Comparison of ENCODE assay signal across 25 mouse cellular contexts in the genomic region with DNA sequence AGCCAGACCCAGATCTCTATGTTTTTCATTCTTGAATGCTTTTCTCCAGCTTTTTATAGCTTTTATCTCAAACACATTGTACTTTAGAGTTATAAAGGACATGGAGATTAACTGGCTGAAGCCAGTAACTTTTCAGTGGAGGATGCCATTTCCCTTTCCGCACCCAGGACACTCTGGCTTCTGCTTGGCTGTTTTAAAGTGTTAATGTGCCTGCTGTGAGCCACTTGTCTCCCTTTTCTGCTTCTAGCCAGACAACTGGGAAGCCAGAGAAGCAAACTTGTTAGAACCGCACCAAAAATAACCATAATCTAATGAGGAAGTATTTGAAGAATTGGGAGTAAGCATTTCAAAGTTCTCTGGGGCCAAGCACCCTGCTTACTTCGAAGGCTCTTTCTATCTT. TPM values are rescaled to one million over a fixed set of nuclear protein-coding genes. Genes with fewer than 3 reads are reported as not detected.
DNase-seq lines count a peak whose midpoint lies in the region; ATAC-seq and TF ChIP-seq lines count a peak whose summit lies in the region.
"Had no signal": no experiment of that assay in that cellular context is flagged by ENCODE, and none has a peak within 500 bp of the region (broad histone marks: within the 10 kb centered on the region; RNA-seq: fewer than 3 reads in every experiment).

No protein-coding gene starts in this region.

- peak; percentile 47; the same call in 1 of the 2 replicates for ATAC-seq in frontal cortex, adult (ENCODE audit: low TSS enrichment)
- 0 out of 2 replicates have a peak, but pooled peaks have one; percentile 26 for ATAC-seq in megakaryocyte progenitor cell, adult 5-6 weeks (replicated peaks; ENCODE audit: poor library complexity)
- ATAC-seq: CD4-positive, CD25-positive, alpha-beta regulatory T cell, adult 4 months; forebrain, embryonic 15.5 days had no signal

- H3K27ac ChIP-seq in layer of hippocampus, adult 2 months: no peak overlapping the region
- H3K27ac ChIP-seq: embryonic facial prominence, embryonic 15.5 days; forebrain, embryonic 10.5 days; forebrain, embryonic 15.5 days; heart, embryonic 10.5 days; heart, embryonic 15.5 days; hindbrain, embryonic 10.5 days; hindbrain, embryonic 14.5 days had no signal

- no peak for DNase-seq in frontal cortex, adult 2 months (ENCODE audit: extremely low spot score in 1 of 2, low spot score in 1 of 2)
- DNase-seq in ES-CJ7 (ENCODE audit: low read depth, low spot score) (peak; percentile 72), ZHBTc4 (ENCODE audit: low read depth, low spot score) (peak; percentile 89)
- DNase-seq in layer of hippocampus, adult 2 months (ENCODE audit: low spot score in 2 of 2): no peak
- no peak for DNase-seq in yolk sac, embryonic 10.5 days (ENCODE audit: low spot score)
- DNase-seq: adrenal gland, postnatal 10 days; B cell, adult 2 months; cerebellum, adult 11 months; cerebellum, adult 8-10 months; cerebellum, postnatal 14 days; embryo, embryonic 11 days; gastrocnemius, postnatal 14 days; heart, postnatal 14 days had no signal

- no peak for TF ChIP-seq CTCF in layer of hippocampus, adult 2 months (conservative IDR thresholded peaks at IDR 0.05)

- H3K4me3 ChIP-seq in layer of hippocampus, adult 2 months: no peak overlapping the region
- H3K4me3 ChIP-seq: embryonic facial prominence, embryonic 15.5 days; erythroblast, embryonic 14.5 days; forebrain, embryonic 10.5 days; forebrain, embryonic 15.5 days; heart, embryonic 10.5 days; heart, embryonic 15.5 days; hindbrain, embryonic 10.5 days had no signal

RNA-seq across cellular contexts. Expression of gene Htr7, which starts 42.5 kb away (rescaled TPM):
- polyA plus RNA-seq in frontal cortex, adult 2 months (2012; rRNA removed): 6.0 and 6.7 TPM in 2 replicates
- total RNA-seq in megakaryocyte progenitor cell, adult 5-6 weeks (2015): 0.12 TPM in 1 of 2 replicates, not detected in the other
- not detected in 2 replicates for total RNA-seq in megakaryocyte progenitor cell, adult 5-6 weeks (2017)
- 1 to 10 TPM; 8.5 to 9.0 TPM for total RNA-seq in layer of hippocampus, adult 2 months (2021)
- total RNA-seq: common myeloid progenitor, adult 5-6 weeks had no signal
- polyA plus RNA-seq: CD4-positive, CD25-positive, alpha-beta regulatory T cell, adult 4 months; erythroblast, embryonic 14.5 days; heart, embryonic 10.5 days had no signal

Comparison
In these comparisons a context has a peak if more than half of its experiments do, and no peak if none do; other contexts are left out.
1. DNase-seq: peak in ES-CJ7 (single experiment) and ZHBTc4 (single experiment); none in frontal cortex, adult 2 months (0 of 2), layer of hippocampus, adult 2 months (0 of 2) and yolk sac, embryonic 10.5 days (single experiment).
2. RNA of gene Htr7, which starts 42.5 kb away (total RNA-seq): 8.5 to 9.0 TPM in layer of hippocampus, adult 2 months; 0.12 TPM in megakaryocyte progenitor cell, adult 5-6 weeks; every median in the first group is over 4 times any median in the second.